Mouse (Mus musculus): ENCODE results near the gene Cox5b.

Gene Cox5b

GRCm38 (mm10) chr1:36672648-36673350, 18.4 kb upstream of the Cox5b start:
- TF ChIP-seq GATA4 (IDR thresholded peaks at IDR 0.05; ENCODE audit: insufficient replicate concordance, low read length) = no peak

- no peak for TF ChIP-seq GATA4 (IDR thresholded peaks at IDR 0.05; ENCODE audit: insufficient replicate concordance, low read length)
Measured at GRCm38 (mm10) chr1:36674936-36675335, 16.3 kb upstream of the Cox5b start.

GRCm38 (mm10) chr1:36680893-36681292, 10.4 kb upstream of the Cox5b start:
- TF ChIP-seq GATA4 (IDR thresholded peaks at IDR 0.05; ENCODE audit: insufficient replicate concordance, low read length) = no peak

- no peak for TF ChIP-seq GATA4 (IDR thresholded peaks at IDR 0.05; ENCODE audit: insufficient replicate concordance, low read length)
Measured at GRCm38 (mm10) chr1:36682620-36683355, 8.5 kb upstream of the Cox5b start, which contains the start of gene Fam178b. Gene Fam178b, minus strand, starts transcription at chr1:36683183.

GRCm38 (mm10) chr1:36683810-36684467, 7.3 kb upstream of the Cox5b start:
- peak; percentile 85; the same call in 1 of the 2 replicates for TF ChIP-seq GATA4 (IDR thresholded peaks at IDR 0.05; ENCODE audit: insufficient replicate concordance, low read length)

- TF ChIP-seq GATA4 (IDR thresholded peaks at IDR 0.05; ENCODE audit: insufficient replicate concordance, low read length) = no peak
Measured at GRCm38 (mm10) chr1:36690671-36691235, 496 bp upstream of the Cox5b start.

- no peak for TF ChIP-seq GATA4 (IDR thresholded peaks at IDR 0.05; ENCODE audit: insufficient replicate concordance, low read length)
Measured at GRCm38 (mm10) chr1:36694871-36695270, 3.6 kb downstream of the Cox5b start.

GRCm38 (mm10) chr1:36696411-36696810, 5.2 kb downstream of the Cox5b start:
- no peak for TF ChIP-seq GATA4 (IDR thresholded peaks at IDR 0.05; ENCODE audit: insufficient replicate concordance, low read length)

GRCm38 (mm10) chr1:36697030-36697429, 5.8 kb downstream of the Cox5b start:
- no peak for TF ChIP-seq GATA4 (IDR thresholded peaks at IDR 0.05; ENCODE audit: insufficient replicate concordance, low read length)

GRCm38 (mm10) chr1:36707166-36707565, 15.9 kb downstream of the Cox5b start:
- no peak for TF ChIP-seq GATA4 (IDR thresholded peaks at IDR 0.05; ENCODE audit: insufficient replicate concordance, low read length)

- no peak for TF ChIP-seq GATA4 (IDR thresholded peaks at IDR 0.05; ENCODE audit: insufficient replicate concordance, low read length)
Measured at GRCm38 (mm10) chr1:36707797-36708196, 16.5 kb downstream of the Cox5b start.

- TF ChIP-seq GATA4 (IDR thresholded peaks at IDR 0.05; ENCODE audit: insufficient replicate concordance, low read length) = no peak
Measured at GRCm38 (mm10) chr1:36708626-36709025, 17.4 kb downstream of the Cox5b start.

- no peak for TF ChIP-seq GATA4 (IDR thresholded peaks at IDR 0.05; ENCODE audit: insufficient replicate concordance, low read length)
Measured at GRCm38 (mm10) chr1:36709055-36709853, 18.0 kb downstream of the Cox5b start.

GRCm38 (mm10) chr1:36709854-36710280, 18.6 kb downstream of the Cox5b start, which contains the start of gene 4933424G06Rik:
Gene 4933424G06Rik, plus strand, starts transcription at chr1:36710149.
- TF ChIP-seq GATA4 (IDR thresholded peaks at IDR 0.05; ENCODE audit: insufficient replicate concordance, low read length) = no peak

- no peak for TF ChIP-seq GATA4 (IDR thresholded peaks at IDR 0.05; ENCODE audit: insufficient replicate concordance, low read length)
Measured at GRCm38 (mm10) chr1:36711104-36711503, 19.9 kb downstream of the Cox5b start.
